ENCODE assay signal across 25 mouse cellular contexts in genomic region chr10:7881971-7882370, GRCm38 (mm10). TPM values are rescaled to one million over a fixed set of nuclear protein-coding genes. Genes with fewer than 3 reads are reported as not detected.
"Had no signal": no experiment of that assay in that cellular context is flagged by ENCODE, and none has a peak within 500 bp of the region (broad histone marks: within the 10 kb centered on the region; RNA-seq: fewer than 3 reads in every experiment).

No protein-coding gene starts in this region.

- H3K36me3 ChIP-seq: kidney, embryonic 15.5 days; limb, embryonic 13.5 days; liver, embryonic 12.5 days; liver, embryonic 15.5 days; lung, embryonic 15.5 days; midbrain, embryonic 10.5 days; midbrain, embryonic 13.5 days; neural tube, embryonic 13.5 days; stomach, embryonic 15.5 days had no signal

- H3K4me1 ChIP-seq: kidney, embryonic 15.5 days; limb, embryonic 13.5 days; liver, embryonic 12.5 days; liver, embryonic 15.5 days; lung, embryonic 15.5 days; midbrain, embryonic 10.5 days; midbrain, embryonic 13.5 days; neural tube, embryonic 13.5 days; stomach, embryonic 15.5 days had no signal

- H3K4me2 ChIP-seq: kidney, embryonic 15.5 days; limb, embryonic 13.5 days; liver, embryonic 12.5 days; liver, embryonic 15.5 days; lung, embryonic 15.5 days; midbrain, embryonic 13.5 days; neural tube, embryonic 13.5 days; stomach, embryonic 15.5 days had no signal

- DNase-seq: kidney, adult 8-10 months; kidney, postnatal 10 days; kidney, postnatal 36 days; layer of hippocampus, postnatal 36 days; liver; lung, adult 18-20 months; lung, postnatal 10 days; lung, postnatal 36 days; retina, postnatal 1 day; right cerebral cortex, postnatal 25 days; spleen, adult 18-20 months; thymus, postnatal 25 days had no signal

- H3K4me3 ChIP-seq: kidney, embryonic 15.5 days; left cerebral cortex, adult 2 months; limb, embryonic 13.5 days; liver, embryonic 12.5 days; liver, embryonic 15.5 days; lung, embryonic 15.5 days; megakaryocyte, embryonic 14.5 days; midbrain, embryonic 10.5 days; midbrain, embryonic 13.5 days; myocyte; neural tube, embryonic 13.5 days; stomach, embryonic 15.5 days had no signal

- H3K9me3 ChIP-seq: kidney, embryonic 15.5 days; limb, embryonic 13.5 days; liver, embryonic 12.5 days; liver, embryonic 15.5 days; lung, embryonic 15.5 days; midbrain, embryonic 10.5 days; neural tube, embryonic 13.5 days; stomach, embryonic 15.5 days had no signal

- H3K27me3 ChIP-seq: kidney, embryonic 15.5 days; limb, embryonic 13.5 days; liver, embryonic 12.5 days; liver, embryonic 15.5 days; lung, embryonic 15.5 days; midbrain, embryonic 13.5 days; neural tube, embryonic 13.5 days; stomach, embryonic 15.5 days had no signal

- H3K27ac ChIP-seq: kidney, embryonic 15.5 days; left cerebral cortex, adult 2 months; limb, embryonic 13.5 days; liver, embryonic 12.5 days; liver, embryonic 15.5 days; lung, embryonic 15.5 days; midbrain, embryonic 10.5 days; midbrain, embryonic 13.5 days; neural tube, embryonic 13.5 days; stomach, embryonic 15.5 days had no signal

- ATAC-seq: liver, embryonic 12.5 days; midbrain, embryonic 13.5 days; midbrain, embryonic 16.5 days had no signal

- H3K9ac ChIP-seq: kidney, embryonic 15.5 days; limb, embryonic 13.5 days; liver, embryonic 12.5 days; liver, embryonic 15.5 days; lung, embryonic 15.5 days; midbrain, embryonic 13.5 days; neural tube, embryonic 13.5 days; stomach, embryonic 15.5 days had no signal

RNA-seq across cellular contexts. Expression of gene Zc3h12d, which starts 49.7 kb away (rescaled TPM):
- polyA plus RNA-seq: myocyte had no signal
